Mouse (Mus musculus) heart, postnatal 0 days (tissue): Measurements from ENCODE around the gene Pgd. TPM values are rescaled to one million over a fixed set of nuclear protein-coding genes. Genes with fewer than 3 reads are reported as not detected.

Experiments
- ATAC-seq: fragments of 200-750 bp; cut with Nextera tagmentation; 2 replicates; pipeline ENCODE4 v1.8.0; 2017; ENCODE audit warnings: low read depth, moderate number of reproducible peaks, moderate library complexity; ENCODE audit not compliant: insufficient read depth
- DNase-seq: peaks from one replicate; pipeline ENCODE4 v3.0.0-alpha.2; 2016; ENCODE audit warnings: low spot score
- H3K27ac ChIP-seq: fragments of 300-500 bp; sonication (generic); 2 replicates; pipeline ENCODE4 v1.5.1; 2014; ENCODE audit warnings: low read depth, mild to moderate bottlenecking
- H3K27me3 ChIP-seq: fragments of 300-500 bp; sonication (generic); 2 replicates; pipeline ENCODE4 v1.6.1; 2014; ENCODE audit warnings: low read length, mixed read lengths; ENCODE audit not compliant: control insufficient read depth, insufficient read depth
- H3K36me3 ChIP-seq: fragments of 300-500 bp; sonication (generic); replicated peaks from 2 replicates; pipeline ENCODE4 v1.6.1; 2014; ENCODE audit warnings: low read length, mixed read lengths; ENCODE audit not compliant: control insufficient read depth, insufficient read depth
- H3K4me1 ChIP-seq: fragments of 300-500 bp; sonication (generic); 2 replicates; pipeline ENCODE4 v1.6.1; 2014; ENCODE audit warnings: antibody characterized with exemption; ENCODE audit not compliant: control insufficient read depth, insufficient read depth
- H3K4me2 ChIP-seq: fragments of 300-500 bp; sonication (generic); 2 replicates; pipeline ENCODE4 v1.6.1; 2014; ENCODE audit warnings: low read depth, mild to moderate bottlenecking, low read length, moderate library complexity
- H3K4me3 ChIP-seq: fragments of 300-500 bp; sonication (generic); 2 replicates; pipeline ENCODE4 v1.5.1; 2014; ENCODE audit warnings: low read depth, low read length
- H3K9ac ChIP-seq: fragments of 300-500 bp; sonication (generic); replicated peaks from 2 replicates; pipeline ENCODE4 v1.6.1; 2014; ENCODE audit warnings: low read depth, low read length, mixed read lengths
- H3K9me3 ChIP-seq: fragments of 300-500 bp; sonication (generic); replicated peaks from 2 replicates; pipeline ENCODE4 v1.6.1; 2016; ENCODE audit warnings: low read length; ENCODE audit not compliant: control insufficient read depth
- CTCF ChIP-seq: IDR thresholded peaks from 2 replicates; pipeline ENCODE4 v1.5.1; 2016; ENCODE audit warnings: antibody characterized with exemption, control low read depth, low read depth
- EP300 ChIP-seq: IDR thresholded peaks from 2 replicates; pipeline ENCODE4 v1.6.1; 2016; ENCODE audit warnings: antibody characterized with exemption, low read depth
- WGBS: fragments of 180-500 bp; shearing (Covaris S2); extraction: QIAGEN DNeasy Blood & Tissue Kit; methylation state at CpG from one replicate; pipeline ENCODE4 v1.1.7; 2014; 5-methylcytosine and 5-hydroxymethylcytosine counted together
- polyA plus RNA-seq: library from polyadenylated mRNA; unstranded; fragments of >200 nt; fragmentation: Nextera tagmentation; extraction: Ambion mirVana; gene quantifications from 2 replicates; pipeline ENCODE4 v1.2.1, GENCODE M21; 2015
- total RNA-seq: library from RNA; depleted of rRNA; stranded (reverse); fragments of >200 nt; gene quantifications from 2 replicates; pipeline ENCODE4 v1.2.3, GENCODE M21; 2014; ENCODE audit warnings: low replicate concordance

Pgd gene
- total and polyA plus RNA-seq, 2 experiments from 2014 or later = 27.1 to 49.8 TPM

- no peaks in the 10 kb centered on the region for H3K27me3 ChIP-seq
- WGBS = 86% methylated on average over 21 of the region's 21 CpGs
- H3K9me3 ChIP-seq = no peaks in the 10 kb centered on the region
- H3K4me2 ChIP-seq = no peak overlapping the region
- DNase-seq (no peak), ATAC-seq (no peak)
- no peak overlapping the region for H3K9ac ChIP-seq
- H3K4me3 ChIP-seq = no peak overlapping the region
- peaks cover 5% of the 10 kb centered on the region; the same call in 1 of the 2 replicates for H3K4me1 ChIP-seq
- TF ChIP-seq EP300 (no peak), CTCF (no peak)
- H3K27ac ChIP-seq = no peak overlapping the region
- H3K36me3 ChIP-seq = peaks cover 14% of the 10 kb centered on the region
Observed at GRCm38 (mm10) chr4:149131789-149132565, 34.6 kb downstream of the Pgd start.

GRCm38 (mm10) chr4:149131021-149131752, 35.4 kb downstream of the Pgd start:
- H3K9ac ChIP-seq = no peak overlapping the region
- no peaks in the 10 kb centered on the region for H3K9me3 ChIP-seq
- no peak for DNase-seq
- H3K36me3 ChIP-seq = peaks cover 14% of the 10 kb centered on the region
- TF ChIP-seq CTCF = no peak
- WGBS = 88% methylated on average over 23 of the region's 23 CpGs
- no peak overlapping the region for H3K4me3 ChIP-seq
- no peak for ATAC-seq
- no peaks in the 10 kb centered on the region for H3K4me1 ChIP-seq
- no peak overlapping the region for H3K4me2 ChIP-seq
- H3K27ac ChIP-seq = no peak overlapping the region
- no peaks in the 10 kb centered on the region for H3K27me3 ChIP-seq

- 86% methylated on average over 18 of the region's 18 CpGs for WGBS
- no peak overlapping the region for H3K4me3 ChIP-seq
Observed at GRCm38 (mm10) chr4:149128467-149128866, 38.1 kb downstream of the Pgd start.

GRCm38 (mm10) chr4:149126663-149127062, 39.9 kb downstream of the Pgd start, which contains the start of gene Cort:
TSS of gene Cort (minus strand) at chr4:149126763.
- WGBS = 73% methylated on average over 11 of the region's 11 CpGs
- no peaks in the 10 kb centered on the region for H3K9me3 ChIP-seq
- ATAC-seq (no peak), DNase-seq (no peak)
- no peak within 1 kb of the TSS for H3K9ac ChIP-seq
- H3K4me2 ChIP-seq = no peak within 1 kb of the TSS
- H3K4me1 ChIP-seq = no peaks in the 10 kb centered on the region
- no peak within 1 kb of the TSS for H3K4me3 ChIP-seq
- no peak within 1 kb of the TSS for H3K27ac ChIP-seq
- H3K27me3 ChIP-seq = no peaks in the 10 kb centered on the region
- no peak for TF ChIP-seq CTCF
- no peak for TF ChIP-seq EP300
- peaks cover 14% of the 10 kb centered on the region for H3K36me3 ChIP-seq

More at GRCm38 (mm10) chr4:149128467-149128866, 38.1 kb downstream of the Pgd start:
- H3K4me2 ChIP-seq = no peak overlapping the region
- no peak overlapping the region for H3K27ac ChIP-seq
- H3K27me3 ChIP-seq = no peaks in the 10 kb centered on the region
- TF ChIP-seq CTCF (no peak), EP300 (no peak)
- no peaks in the 10 kb centered on the region for H3K9me3 ChIP-seq
- DNase-seq = no peak
- no peaks in the 10 kb centered on the region for H3K4me1 ChIP-seq
- ATAC-seq = no peak
- H3K9ac ChIP-seq = no peak overlapping the region
- peaks cover 14% of the 10 kb centered on the region for H3K36me3 ChIP-seq

DNA sequence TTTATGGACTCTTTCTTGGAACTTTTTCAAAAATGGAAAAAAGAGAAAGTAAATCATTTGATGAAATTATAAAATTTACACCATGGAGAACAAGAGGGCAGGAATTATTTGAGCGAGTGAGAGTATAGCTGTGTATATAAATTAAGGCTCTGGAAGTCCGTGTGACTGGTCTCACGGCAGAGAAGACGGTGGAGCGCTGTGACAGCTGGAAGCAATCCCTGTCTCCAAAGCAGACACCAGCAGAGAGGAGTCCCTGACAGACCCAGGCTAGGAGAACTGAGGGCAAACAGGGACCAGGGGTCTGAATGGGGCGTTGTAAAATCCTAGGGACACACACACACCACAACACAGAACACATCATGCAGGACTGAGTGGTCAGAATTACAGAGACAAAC, 40.5 kb downstream of the Pgd start:
- ATAC-seq (no peak), DNase-seq (no peak)
- Histone ChIP-seq H3K27me3 (no peaks in the 10 kb centered on the region), H3K9ac (no peak overlapping the region), H3K4me3 (no peak overlapping the region), H3K4me1 (no peaks in the 10 kb centered on the region), H3K36me3 (peaks cover 12% of the 10 kb centered on the region), H3K27ac (no peak overlapping the region), H3K9me3 (no peaks in the 10 kb centered on the region), H3K4me2 (no peak overlapping the region)
- 77% methylated on average over 6 of the region's 6 CpGs for WGBS
- TF ChIP-seq CTCF (no peak), EP300 (no peak)
